Mouse (Mus musculus): ENCODE data around the gene Tff3.

DNA sequence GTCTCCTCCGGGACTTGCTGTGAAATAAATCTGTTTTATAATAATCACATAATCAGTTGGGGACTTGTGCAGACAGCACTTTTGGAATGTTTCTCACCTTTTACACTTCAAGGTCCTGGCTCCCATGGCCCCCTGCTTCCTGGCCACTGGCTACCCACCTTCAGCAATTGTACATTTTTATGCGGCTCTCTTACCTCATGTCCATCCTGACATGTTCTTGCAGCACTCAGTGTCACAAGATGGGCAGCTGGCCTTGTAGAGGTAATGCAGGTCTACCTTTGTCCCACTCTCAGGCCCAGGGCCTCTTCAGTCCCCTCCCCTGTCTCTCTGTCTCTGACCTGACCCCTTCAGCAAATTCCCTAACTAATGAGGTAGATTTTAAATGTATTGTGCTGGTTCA is 32.6 kb downstream of the Tff3 start:
- TF ChIP-seq CTCF (IDR thresholded peaks at IDR 0.05; ENCODE audit: control insufficient read depth, insufficient read depth, insufficient replicate concordance, low read depth, low read length) (no peak), POLR2A (IDR thresholded peaks at IDR 0.05; ENCODE audit: control insufficient read depth, low read depth, low read length) (no peak)
